Mouse (Mus musculus): ENCODE measurements around the gene Epb41l4b.

DNA sequence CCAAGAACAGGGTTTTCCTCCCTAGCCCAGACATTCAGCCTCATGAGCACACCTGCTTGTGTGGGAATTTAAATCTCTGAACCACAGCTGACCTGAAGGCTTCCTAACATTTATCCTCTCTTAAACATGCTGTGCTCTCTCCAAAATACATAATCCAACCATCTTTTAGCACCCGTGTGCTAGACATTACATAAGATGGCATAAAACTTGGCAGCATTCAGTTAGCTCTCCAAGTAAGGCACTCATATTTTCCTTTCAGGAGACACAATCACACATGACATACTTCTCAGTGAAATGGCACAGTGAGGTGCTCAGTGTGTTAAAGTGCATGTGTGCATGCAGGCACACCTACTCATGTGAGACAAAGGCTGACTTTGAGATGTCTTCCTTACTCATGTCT is 200.7 kb downstream of the Epb41l4b start:
- TF ChIP-seq CTCF (IDR thresholded peaks at IDR 0.05; ENCODE audit: control insufficient read depth, insufficient read depth, insufficient replicate concordance, low read depth, low read length), result no peak
- no peak for TF ChIP-seq POLR2A (IDR thresholded peaks at IDR 0.05; ENCODE audit: control insufficient read depth, low read depth, low read length)

All from testis, adult 2 months (tissue).